Mouse (Mus musculus) liver, embryonic 16.5 days (tissue): ENCODE measurements around the gene Obp2b. TPM values are rescaled to one million over a fixed set of nuclear protein-coding genes. Genes with fewer than 3 reads are reported as not detected.

Source experiments
- ATAC-seq: fragments of 200-750 bp; cut with Nextera tagmentation; 2 replicates; pipeline ENCODE4 v1.8.0; 2017; ENCODE audit warnings: low read depth, mild to moderate bottlenecking, moderate number of reproducible peaks, moderate library complexity
- H3K27ac ChIP-seq: fragments of 300-500 bp; sonication (generic); 2 replicates; pipeline ENCODE4 v1.5.1; 2014; ENCODE audit warnings: mild to moderate bottlenecking, low read length
- H3K27me3 ChIP-seq: fragments of 300-500 bp; sonication (generic); 2 replicates; pipeline ENCODE4 v1.6.1; 2014; ENCODE audit warnings: low read depth, low read length, mixed read lengths; ENCODE audit not compliant: control insufficient read depth, insufficient read depth
- H3K36me3 ChIP-seq: fragments of 300-500 bp; sonication (generic); 2 replicates; pipeline ENCODE4 v1.6.1; 2014; ENCODE audit warnings: mild to moderate bottlenecking; ENCODE audit not compliant: control insufficient read depth, insufficient read depth
- H3K4me1 ChIP-seq: fragments of 300-500 bp; sonication (generic); 2 replicates; pipeline ENCODE4 v1.6.1; 2014; ENCODE audit warnings: low read depth, low read length, mixed read lengths; ENCODE audit not compliant: control insufficient read depth
- H3K4me2 ChIP-seq: fragments of 300-500 bp; sonication (generic); 2 replicates; pipeline ENCODE4 v1.6.1; 2014; ENCODE audit warnings: low read depth, low read length, mixed read lengths
- H3K4me3 ChIP-seq: fragments of 300-500 bp; sonication (generic); 2 replicates; pipeline ENCODE4 v1.5.1; 2014; ENCODE audit warnings: low read depth, mild to moderate bottlenecking, low read length
- H3K9ac ChIP-seq: fragments of 300-500 bp; sonication (generic); 2 replicates; pipeline ENCODE4 v1.6.1; 2014; ENCODE audit warnings: low read depth, low read length
- H3K9me3 ChIP-seq: fragments of 300-500 bp; sonication (generic); replicated peaks from 2 replicates; pipeline ENCODE4 v1.6.1; 2016; ENCODE audit warnings: low read length; ENCODE audit not compliant: control insufficient read depth
- whole genome bisulfite sequencing: fragments of 180-500 bp; shearing (Covaris S2); extraction: QIAGEN DNeasy Blood & Tissue Kit; methylation state at CpG from one replicate; pipeline ENCODE4 v1.1.7; 2014; ENCODE audit not compliant: insufficient replicate concordance; 5-methylcytosine and 5-hydroxymethylcytosine counted together
- polyA plus RNA-seq: library from polyadenylated mRNA; unstranded; fragments of >200 nt; fragmentation: Nextera tagmentation; extraction: Ambion mirVana; gene quantifications from 2 replicates; pipeline ENCODE4 v1.2.1, GENCODE M21; 2015

The Obp2b gene
- polyA plus RNA-seq, 1 experiment from 2014 or later: not detected

- 35% methylated on average over 3 of the region's 3 CpGs for WGBS
- ATAC-seq: peak; percentile 59; the same call in 1 of the 2 replicates
- Histone ChIP-seq H3K9me3 (no peaks in the 10 kb centered on the region), H3K27ac (no peak overlapping the region), H3K36me3 (no peaks in the 10 kb centered on the region), H3K27me3 (no peaks in the 10 kb centered on the region), H3K4me2 (no peak overlapping the region), H3K9ac (no peak overlapping the region), H3K4me1 (no peaks in the 10 kb centered on the region), H3K4me3 (no peak overlapping the region)
Observed at GRCm38 (mm10) chr2:25789092-25789491, 52.3 kb downstream of the Obp2b start.

Other genes with a start within 250 kb of the Obp2b start
- not detected in 2 replicates for gene Lcn12, start 243.1 kb upstream of the Obp2b start, polyA plus RNA-seq
- 23.8 and 24.7 TPM in 2 replicates for gene Fbxw5, start 236.3 kb upstream of the Obp2b start, polyA plus RNA-seq
- gene C8g, start 235.3 kb upstream of the Obp2b start, polyA plus RNA-seq: 90.7 and 105 TPM in 2 replicates
- gene Traf2, start 190.1 kb upstream of the Obp2b start, polyA plus RNA-seq: 13.0 and 13.3 TPM in 2 replicates
- 190 and 194 TPM in 2 replicates for gene Edf1, start 179.2 kb upstream of the Obp2b start, polyA plus RNA-seq
- gene Mamdc4, start 162.2 kb upstream of the Obp2b start, polyA plus RNA-seq: 2.9 and 7.2 TPM in 2 replicates
- 31.2 and 34.4 TPM in 2 replicates for gene Phpt1, start 161.8 kb upstream of the Obp2b start, polyA plus RNA-seq
- gene Ajm1, start 155.3 kb upstream of the Obp2b start, polyA plus RNA-seq: 0.07 TPM in 1 of 2 replicates, not detected in the other
- gene Rabl6, start 128.5 kb upstream of the Obp2b start, polyA plus RNA-seq: 17.5 and 19.9 TPM in 2 replicates
- 0.02 and 0.05 TPM in 2 replicates for gene Ccdc183, start 119.3 kb upstream of the Obp2b start, polyA plus RNA-seq
- 9.0 and 10.5 TPM in 2 replicates for gene Tmem141, start 115.0 kb upstream of the Obp2b start, polyA plus RNA-seq
- 86.7 and 88.1 TPM in 2 replicates for gene Fcna, start 109.0 kb upstream of the Obp2b start, polyA plus RNA-seq
- not detected in 2 replicates for gene Lcn8, start 83.9 kb upstream of the Obp2b start, polyA plus RNA-seq
- gene Lcn5, start 79.1 kb upstream of the Obp2b start, polyA plus RNA-seq: not detected in 2 replicates
- gene Lcn6, start 60.2 kb upstream of the Obp2b start, polyA plus RNA-seq: not detected in 2 replicates
- not detected in 2 replicates for gene Lcn10, start 54.3 kb upstream of the Obp2b start, polyA plus RNA-seq
- gene Obp2a, start 37.0 kb upstream of the Obp2b start, polyA plus RNA-seq: not detected in 2 replicates
- gene Bmyc, start 30.3 kb upstream of the Obp2b start, polyA plus RNA-seq: 6.9 and 7.4 TPM in 2 replicates
- gene Lcn3, start 28.6 kb downstream of the Obp2b start, polyA plus RNA-seq: not detected in 2 replicates
- gene Lcn11, start 40.0 kb downstream of the Obp2b start, polyA plus RNA-seq: not detected in 2 replicates
- gene Gm13539, start 45.2 kb downstream of the Obp2b start, polyA plus RNA-seq: not detected in 2 replicates
- not detected in 2 replicates for gene Glt6d1, start 78.8 kb downstream of the Obp2b start, polyA plus RNA-seq
- not detected in 2 replicates for gene Lcn9, start 86.1 kb downstream of the Obp2b start, polyA plus RNA-seq
- not detected in 2 replicates for gene Sohlh1, start 110.2 kb downstream of the Obp2b start, polyA plus RNA-seq
- not detected in 2 replicates for gene Kcnt1, start 126.7 kb downstream of the Obp2b start, polyA plus RNA-seq
- 1.8 and 2.3 TPM in 2 replicates for gene Camsap1, start 246.3 kb downstream of the Obp2b start, polyA plus RNA-seq